Mouse (Mus musculus) olfactory bulb, adult 2 months (tissue): Measurements from ENCODE around the gene Gngt2.

Experiments
- CTCF ChIP-seq: fragments of 200-500 bp; IDR thresholded peaks from 2 replicates; pipeline ENCODE4 v1.5.1; 2012; ENCODE audit warnings: low read depth, mild to moderate bottlenecking, low read length, moderate library complexity; ENCODE audit not compliant: insufficient read depth
- POLR2A ChIP-seq: fragments of 200-500 bp; IDR thresholded peaks from 2 replicates; pipeline ENCODE4 v1.6.1; 2012; ENCODE audit warnings: mild to moderate bottlenecking, low read depth, low read length, moderate library complexity; ENCODE audit not compliant: insufficient read depth

DNA sequence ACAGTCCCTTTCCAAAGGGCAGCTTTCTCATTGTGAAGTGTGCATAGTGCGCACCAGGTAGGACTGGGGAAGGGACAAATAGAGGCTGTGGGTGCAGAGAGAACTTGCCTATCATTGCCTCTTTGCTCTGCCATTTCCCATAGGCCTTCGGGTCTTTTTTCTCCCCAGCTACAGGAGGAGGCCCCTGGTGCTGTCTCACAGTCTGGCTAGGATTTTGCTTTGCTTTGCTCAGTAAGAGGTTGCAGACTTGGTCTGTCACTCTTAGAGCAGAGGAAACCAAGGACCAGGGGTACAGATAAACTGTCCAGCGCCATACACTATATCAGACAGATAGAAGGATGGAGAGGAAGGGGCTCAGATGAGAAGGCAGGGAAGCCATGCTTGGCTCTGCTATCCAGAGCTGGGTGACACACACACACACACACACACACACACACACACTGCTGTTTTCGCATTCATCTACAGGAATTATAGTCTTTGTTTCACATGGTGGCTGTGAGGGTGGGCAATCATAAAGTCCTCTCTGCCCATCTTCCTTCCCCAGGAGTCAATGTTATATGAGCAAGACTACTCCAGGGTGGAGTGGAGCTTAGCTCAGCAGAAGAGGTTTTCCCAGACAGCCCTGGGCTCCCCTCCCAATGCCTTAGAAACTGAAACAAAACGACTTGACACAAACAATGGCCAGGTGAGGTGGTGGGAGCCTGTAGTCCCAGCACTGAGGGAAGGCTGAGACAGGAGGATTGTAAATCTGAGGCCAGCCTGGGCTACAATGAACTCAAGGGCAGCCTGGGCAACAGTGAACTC lies 3.9 kb downstream of the Gngt2 start:
- no peak for TF ChIP-seq CTCF
- TF ChIP-seq POLR2A: no peak
